Mouse (Mus musculus): ENCODE measurements at regions not wholly inside any gene's neighbourhood (a gene's known extent, or its start where the extent isn't known, plus 50 kb on each side); places are given as distances from the start of the nearest gene placed in this dataset.
A peak's percentile ranks its signal among the peaks of the same experiment; 100 is the strongest.

DNA sequence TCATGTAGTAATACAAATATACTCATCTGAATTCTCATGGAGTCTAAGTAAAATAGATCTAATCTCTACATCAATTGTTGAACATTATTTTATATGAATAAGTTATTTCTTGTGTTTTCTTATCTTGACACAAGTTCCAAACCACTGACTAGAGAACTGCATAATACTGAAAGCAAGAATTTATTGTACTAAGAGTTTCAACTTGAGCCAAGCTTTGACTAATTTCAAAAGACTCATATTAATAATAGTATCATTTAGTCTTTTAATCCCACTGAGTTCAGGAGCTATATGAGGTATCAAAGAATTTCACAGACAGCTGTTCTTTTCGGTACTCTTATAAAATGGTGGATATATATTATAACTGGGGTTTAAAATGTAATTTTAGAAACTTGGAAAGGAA lies 103.3 kb upstream of the Tbl1xr1 start:
- no peak for DNase-seq

DNA sequence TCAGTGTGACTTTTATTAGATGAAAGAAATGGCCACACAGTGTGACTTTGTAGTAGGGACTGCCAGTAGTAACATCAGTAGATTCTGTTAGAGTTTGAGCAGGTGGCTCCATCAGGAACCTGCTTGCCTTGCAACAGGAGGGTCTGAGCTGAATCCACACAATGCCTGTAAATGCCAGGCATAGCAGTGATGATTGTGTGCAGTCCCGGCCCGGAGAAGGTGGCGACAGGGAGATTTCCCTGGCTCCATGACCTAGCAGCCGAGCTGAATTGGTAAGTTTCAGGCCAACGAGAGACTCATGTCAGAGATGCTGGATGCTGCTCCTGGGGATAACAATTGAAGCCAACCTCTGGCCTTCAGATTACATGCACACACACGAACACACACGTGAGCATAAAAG lies 102.8 kb upstream of the Tbl1xr1 start:
- no peak for DNase-seq

- DNase-seq, result no peak
Measured at GRCm38 (mm10) chr3:21974766-21975165, 101.7 kb upstream of the Tbl1xr1 start.

DNA sequence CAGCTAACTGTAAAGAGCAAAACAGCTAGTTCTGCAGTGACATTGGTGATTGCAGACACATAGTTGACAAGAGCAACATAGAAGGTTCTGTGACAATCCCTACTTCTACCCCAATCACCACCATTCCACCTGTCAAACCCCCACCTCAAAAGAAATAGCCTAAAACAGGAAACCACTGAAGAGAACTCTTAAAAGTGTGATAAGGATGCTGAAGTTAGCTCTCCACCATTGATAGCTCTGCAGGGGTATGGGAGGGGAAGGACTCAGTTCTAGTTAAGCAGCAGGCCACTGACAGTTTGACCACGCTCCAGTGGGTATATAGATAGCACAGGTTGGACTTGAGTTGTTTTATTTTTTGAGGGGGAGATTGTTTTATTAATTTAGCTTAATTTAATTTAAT lies 98.7 kb upstream of the Tbl1xr1 start:
- no peak for DNase-seq

DNA sequence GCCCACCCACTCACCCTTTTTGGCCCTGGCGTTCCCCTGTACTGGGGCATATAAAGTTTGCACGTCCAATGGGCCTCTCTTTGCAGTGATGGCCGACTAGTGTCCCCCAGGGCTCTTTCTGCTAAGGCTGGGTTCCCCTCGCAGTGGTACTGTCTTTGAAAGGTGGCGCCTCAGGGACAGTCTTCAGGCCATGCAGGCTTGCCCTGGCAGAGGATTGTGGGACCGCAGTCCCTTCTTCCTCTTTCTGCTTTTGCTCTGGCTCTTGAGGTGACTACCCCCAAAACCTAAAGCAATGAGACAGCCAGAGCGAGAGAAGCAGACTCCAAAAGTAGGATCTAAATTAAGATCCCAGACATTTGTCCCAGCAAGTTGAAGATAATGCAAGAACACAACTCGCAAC lies 93.5 kb upstream of the Tbl1xr1 start:
- DNase-seq, result no peak

DNA sequence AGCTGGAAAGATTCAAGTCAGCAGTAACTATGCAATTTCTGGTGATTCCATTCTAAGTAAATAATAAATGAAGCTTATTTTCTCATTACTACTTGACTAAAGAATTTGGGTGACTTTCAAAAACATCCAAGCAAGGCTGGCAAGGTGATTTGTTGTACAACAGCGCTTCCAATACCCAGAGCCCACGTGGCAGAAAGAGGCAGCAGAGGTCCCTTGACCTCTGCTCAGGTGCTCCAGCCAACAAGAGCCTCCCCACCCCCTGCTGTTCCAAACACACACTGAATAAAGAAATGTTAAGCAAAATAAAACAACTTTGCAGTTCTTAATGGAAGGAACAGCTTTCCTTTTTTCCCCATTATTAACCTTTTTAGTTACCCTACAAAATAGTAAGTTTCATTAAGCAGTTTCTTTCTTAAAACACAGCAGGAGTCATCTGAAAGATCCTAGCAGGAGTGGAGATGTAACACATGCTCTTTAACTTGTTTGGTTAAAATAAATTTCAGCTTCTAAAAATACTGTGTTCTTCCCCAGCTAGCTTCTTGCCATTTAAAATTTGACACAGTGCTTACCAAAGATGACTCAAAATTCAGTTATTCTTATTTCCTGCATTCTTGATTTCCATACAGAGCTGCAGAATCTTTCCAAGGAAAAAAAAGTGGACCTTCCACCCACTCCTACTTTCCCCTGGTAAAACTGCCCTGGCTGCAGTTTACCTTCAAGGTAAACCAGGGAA lies 92.3 kb upstream of the Tbl1xr1 start:
- no peak for DNase-seq

DNA sequence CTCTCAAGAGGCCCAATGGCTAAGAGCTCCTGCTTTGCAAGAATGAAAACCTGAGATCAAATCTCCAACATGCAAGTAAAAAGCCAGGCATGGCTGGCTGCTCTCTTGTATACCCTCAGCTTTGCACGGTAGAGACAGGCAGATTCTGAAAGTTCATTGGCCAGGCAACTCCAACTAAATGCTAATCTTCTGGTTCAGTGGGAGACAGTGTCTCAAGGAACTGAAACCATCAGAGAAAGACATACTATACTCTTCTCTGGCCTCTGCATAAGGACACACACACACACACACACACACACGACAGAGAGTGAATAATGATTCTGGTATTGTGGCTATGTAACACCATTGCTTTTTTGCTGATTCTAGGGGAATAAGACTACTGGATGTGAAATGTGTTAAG lies 91.6 kb upstream of the Tbl1xr1 start:
- DNase-seq, result no peak

- no peak for DNase-seq
Measured at GRCm38 (mm10) chr3:21986164-21986892, 90.1 kb upstream of the Tbl1xr1 start.

DNA sequence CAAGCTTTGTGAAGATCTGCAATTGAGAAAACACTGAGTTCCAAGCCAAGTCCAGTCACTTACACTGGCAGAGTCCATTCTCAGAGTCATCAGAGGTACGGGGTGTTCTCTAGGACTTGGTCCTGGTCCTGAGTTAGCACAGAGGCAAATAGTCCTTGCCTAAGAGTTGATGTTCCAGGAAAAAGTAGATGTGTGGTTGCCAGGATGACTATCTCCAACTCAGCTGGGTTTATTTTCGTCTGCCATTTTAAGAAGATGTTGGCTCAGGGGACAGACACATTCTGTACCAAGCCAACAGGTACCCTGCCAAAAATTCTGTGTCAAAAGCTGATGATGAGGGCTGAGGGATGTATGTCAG lies 89.6 kb upstream of the Tbl1xr1 start:
- DNase-seq, result no peak

- DNase-seq, result no peak
Measured at GRCm38 (mm10) chr3:21987455-21988009, 88.9 kb upstream of the Tbl1xr1 start.

GRCm38 (mm10) chr3:21988010-21988531 lies 88.4 kb upstream of the Tbl1xr1 start:
- DNase-seq, result no peak

DNA sequence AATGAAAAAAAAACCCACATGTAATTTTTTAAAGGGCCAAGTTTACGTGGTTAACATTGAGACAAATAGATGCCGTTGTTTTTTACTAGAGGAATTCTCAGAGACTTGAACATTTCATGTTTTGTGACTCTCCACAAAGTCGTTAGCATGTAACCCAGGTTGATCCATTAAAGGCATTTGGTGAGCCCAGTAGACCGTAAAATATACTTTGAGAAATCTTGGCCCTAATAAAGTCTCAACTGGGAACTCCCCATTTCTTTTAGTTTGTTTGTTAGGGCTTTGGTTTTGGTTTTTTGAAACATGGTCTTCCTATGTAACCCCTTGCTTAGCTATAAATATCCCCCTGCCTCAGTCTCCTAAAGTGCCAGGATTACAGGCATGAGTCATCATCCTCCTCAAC lies 85.9 kb upstream of the Tbl1xr1 start:
- DNase-seq, result no peak

GRCm38 (mm10) chr3:21991681-21992152 lies 84.7 kb upstream of the Tbl1xr1 start:
- DNase-seq, result no peak

DNA sequence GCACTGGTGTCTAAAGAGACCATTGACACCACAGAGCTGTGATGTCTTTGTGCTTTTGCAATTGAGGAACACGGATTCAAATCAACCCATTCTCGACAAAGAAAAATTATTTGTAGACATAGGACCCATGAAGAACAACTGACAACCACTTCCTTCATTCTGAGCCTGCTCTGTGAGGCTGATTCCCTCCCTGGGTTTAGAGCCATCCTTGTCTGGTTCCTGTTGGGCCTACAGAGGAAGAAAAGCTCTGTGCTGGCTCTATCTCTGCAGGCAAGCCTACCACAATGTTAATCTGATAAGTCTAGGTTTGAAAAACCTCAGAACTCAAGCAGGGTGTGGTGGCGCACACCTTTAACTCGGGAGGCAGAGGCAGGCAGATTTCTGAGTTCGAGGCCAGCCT lies 84.2 kb upstream of the Tbl1xr1 start:
- DNase-seq, result no peak

DNA sequence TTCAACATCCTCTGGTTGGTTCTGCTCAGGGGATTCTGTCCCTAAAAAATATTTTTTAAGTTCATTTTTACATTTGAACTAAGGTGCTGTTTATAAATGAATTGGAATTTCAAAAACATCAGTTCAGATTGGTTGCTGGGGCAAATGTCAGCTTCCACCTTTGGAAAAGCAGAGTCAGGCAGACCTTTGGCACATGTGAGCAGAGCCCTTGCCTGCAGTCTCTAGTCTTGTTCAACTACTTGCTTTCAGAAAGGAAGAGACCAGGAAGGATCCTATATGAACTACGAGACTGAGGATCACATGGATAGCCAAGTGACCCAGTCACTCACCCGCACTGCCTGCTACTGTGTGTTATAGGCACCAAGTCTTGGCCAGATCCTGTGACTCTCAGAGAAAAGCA lies 82.5 kb upstream of the Tbl1xr1 start:
- no peak for DNase-seq

- no peak for DNase-seq
Measured at GRCm38 (mm10) chr3:21995566-21996391, 80.7 kb upstream of the Tbl1xr1 start.

DNA sequence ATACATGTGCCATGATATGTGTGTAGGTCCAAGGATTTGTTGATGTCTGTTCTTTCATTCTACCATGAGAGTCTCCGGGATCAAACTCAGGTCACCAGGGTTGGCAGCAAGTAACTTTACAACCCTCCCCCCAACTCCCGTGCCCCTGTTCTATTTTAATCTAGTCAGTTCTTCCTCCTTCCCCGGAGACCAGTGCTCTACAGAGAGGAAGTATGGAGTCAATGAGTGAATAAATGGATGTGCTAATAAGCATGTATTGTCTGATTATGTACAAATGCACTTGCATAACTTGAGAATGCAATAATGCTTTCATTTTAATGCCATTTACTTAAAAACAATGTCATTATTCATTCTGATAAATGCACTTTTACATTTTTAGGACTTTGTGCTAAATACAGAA lies 79.1 kb upstream of the Tbl1xr1 start:
- no peak for DNase-seq

DNA sequence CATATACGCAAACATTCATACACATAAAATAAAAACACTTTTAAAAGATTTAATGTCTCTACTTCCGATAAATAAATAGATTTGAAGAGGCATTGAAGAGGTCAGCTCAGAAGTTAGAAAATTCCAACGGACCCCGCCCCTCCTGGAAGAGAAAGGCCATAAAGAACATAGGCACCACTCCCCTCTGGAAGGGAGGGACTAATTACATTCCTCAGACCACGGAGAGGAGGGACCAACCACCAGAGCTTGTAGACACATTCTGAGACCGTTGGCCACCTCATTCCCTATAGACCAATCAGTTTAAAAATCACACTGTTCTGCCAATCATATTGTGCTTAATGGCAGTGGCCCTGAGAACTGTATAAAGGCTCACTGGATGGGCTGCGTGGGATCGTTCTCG lies 71.0 kb upstream of the Tbl1xr1 start:
- DNase-seq, result no peak

DNA sequence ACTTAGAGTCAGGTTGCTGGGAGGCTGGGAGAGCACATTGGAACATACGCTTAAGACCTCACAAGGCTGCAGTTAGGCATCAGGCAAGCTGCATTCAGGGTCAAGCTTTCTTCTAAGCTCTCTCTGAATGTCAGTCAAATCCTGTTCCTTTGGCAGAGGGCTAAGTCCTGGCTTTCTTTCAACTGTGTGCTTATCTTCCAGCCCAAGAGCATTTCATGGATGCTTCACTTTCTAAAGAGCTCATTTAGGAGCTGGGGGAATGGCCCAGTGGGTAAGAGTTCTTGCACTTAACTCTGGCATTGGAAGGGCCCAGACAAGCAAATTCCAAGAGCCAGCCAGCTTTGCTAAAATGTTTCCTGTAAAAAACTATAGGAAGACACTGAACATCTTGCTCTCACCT lies 70.3 kb upstream of the Tbl1xr1 start:
- peak; percentile 50 for DNase-seq

- no peak for DNase-seq
Measured at GRCm38 (mm10) chr3:22006651-22007050, 69.8 kb upstream of the Tbl1xr1 start.

DNA sequence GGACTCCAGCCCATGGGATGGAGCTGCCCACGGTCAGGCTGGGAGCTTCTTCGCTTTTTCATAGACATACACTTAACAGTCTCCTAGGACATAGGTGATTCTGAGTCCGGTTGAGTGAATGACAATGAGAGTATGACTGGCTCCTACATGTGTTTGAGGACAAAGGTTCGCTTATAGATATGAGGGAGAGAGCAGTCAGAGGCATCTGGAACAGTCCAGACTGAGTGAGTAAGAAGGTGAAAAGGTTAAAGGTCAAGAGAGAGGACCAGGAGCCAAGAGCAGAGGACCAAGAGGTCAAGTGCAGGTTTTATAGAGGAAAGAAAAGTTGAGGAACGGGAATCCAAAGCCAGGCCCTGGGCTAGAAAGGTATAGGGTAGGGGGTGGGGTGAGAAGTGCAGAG lies 68.7 kb upstream of the Tbl1xr1 start:
- no peak for DNase-seq

DNA sequence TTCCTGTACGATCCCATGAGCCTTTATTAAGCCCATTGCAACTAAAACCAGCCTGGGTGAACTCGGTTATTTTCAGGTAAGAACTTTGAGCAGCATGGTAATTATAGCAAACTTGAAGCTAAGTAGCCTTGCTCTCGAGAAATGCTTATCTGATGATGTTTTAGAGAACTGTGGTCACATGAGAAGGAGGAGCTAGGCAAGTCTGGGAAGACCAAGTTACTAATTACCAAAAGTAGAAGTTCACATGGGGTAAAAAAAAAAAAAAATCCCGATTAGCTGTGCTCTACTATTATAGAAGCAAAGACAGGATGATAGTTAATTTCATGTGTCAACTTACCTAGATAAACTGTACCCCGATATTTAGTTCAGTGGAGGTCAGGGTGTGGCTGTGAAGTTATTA lies 68.0 kb upstream of the Tbl1xr1 start:
- DNase-seq, result no peak
